Mouse (Mus musculus): Measurements from ENCODE around the gene Npy5r. TPM values are rescaled to one million over a fixed set of nuclear protein-coding genes. Genes with fewer than 3 reads are reported as not detected.

Gene Npy5r
- total RNA-seq (2023): not detected in 4 replicates

GRCm38 (mm10) chr8:66687511-66688329 lies at the start of gene Npy5r:
Npy5r (minus strand) TSS chr8:66688128.

GRCm38 (mm10) chr8:66696970-66697843 lies 9.3 kb upstream of the Npy5r start, which contains the start of gene Npy1r:
Npy1r (plus strand) TSS chr8:66697192.

Other genes with a start within 250 kb of the Npy5r start
- 22.5 to 27.2 TPM (median 23.6 TPM) in 4 replicates for gene Tma16, start 201.6 kb downstream of the Npy5r start, total RNA-seq (2023)
- gene Tktl2, start 176.4 kb downstream of the Npy5r start, total RNA-seq (2023): not detected in 4 replicates
- gene Npy1r, start 9.1 kb upstream of the Npy5r start, total RNA-seq (2023): not detected in 4 replicates
- gene Naf1, start 172.1 kb upstream of the Npy5r start, total RNA-seq (2023): 18.0 to 20.9 TPM (median 19.7 TPM) in 4 replicates